Mouse (Mus musculus): ENCODE results near the gene Hist1h4c. TPM values are rescaled to one million over a fixed set of nuclear protein-coding genes. Genes with fewer than 3 reads are reported as not detected.
"Not testable (repeated sequence)": the region's sequence is repeated elsewhere in the genome, so short reads cannot be mapped to it uniquely, and the experiment has no call there.

Hist1h4c gene
- polyA plus RNA-seq, 1 experiment from 2014 or later = 4.8 TPM

DNA sequence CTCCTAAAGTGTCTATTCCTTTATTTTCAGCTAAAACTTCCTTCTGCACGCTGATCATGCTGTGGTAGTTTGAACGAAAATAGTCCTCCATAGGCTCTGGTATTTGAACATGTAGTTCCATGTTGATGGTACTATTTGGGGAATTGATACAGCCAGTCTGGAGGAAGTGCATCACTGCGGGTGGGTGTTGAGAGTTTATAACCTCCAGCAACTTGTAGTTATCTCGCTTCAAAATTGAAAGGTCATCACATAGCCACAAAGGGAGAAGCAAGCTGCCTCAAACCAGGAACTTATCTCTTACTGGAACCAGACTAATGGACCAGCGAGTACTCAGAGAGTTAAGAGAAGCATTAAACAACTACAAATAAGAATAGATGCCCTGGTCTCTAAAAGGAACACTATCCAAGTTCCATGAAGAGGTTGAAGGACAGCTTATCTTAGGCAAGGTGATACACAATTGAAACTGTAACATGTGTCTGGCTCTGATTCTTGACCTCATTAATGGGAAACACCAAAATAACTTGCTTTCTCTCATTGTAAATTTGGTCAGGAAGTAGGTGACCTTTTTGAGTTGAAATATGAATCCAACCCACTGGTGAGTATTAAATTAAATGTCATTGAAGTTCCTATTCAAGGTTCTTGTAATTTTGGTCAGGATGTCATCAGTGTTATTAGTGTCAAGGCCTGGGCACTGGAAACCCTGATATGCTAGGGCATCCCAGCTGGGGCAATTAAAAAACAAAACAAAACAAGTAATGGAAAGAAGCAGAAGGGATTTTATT is 18.2 kb upstream of the Hist1h4c start:
- Histone ChIP-seq H3K4me3 (replicated peaks; ENCODE audit: low read length) (no peak overlapping the region), H3K9ac (ENCODE audit: low read length) (no peak overlapping the region), H3K4me2 (ENCODE audit: low read depth, low read length) (no peak overlapping the region), H3K4me1 (ENCODE audit: control insufficient read depth, insufficient read depth, low read length) (no peaks in the 10 kb centered on the region), H3K27ac (ENCODE audit: low read length) (no peak overlapping the region), H3K36me3 (ENCODE audit: control insufficient read depth, insufficient read depth, low read length) (no peaks in the 10 kb centered on the region), H3K9me3 (replicated peaks; ENCODE audit: control insufficient read depth, low read length) (no peaks in the 10 kb centered on the region), H3K27me3 (ENCODE audit: control insufficient read depth, insufficient read depth, low read length) (no peaks in the 10 kb centered on the region)
- WGBS = 78% methylated on average over 5 of the region's 5 CpGs
- no peak for ATAC-seq (ENCODE audit: insufficient read depth, low FRiP score)

DNA sequence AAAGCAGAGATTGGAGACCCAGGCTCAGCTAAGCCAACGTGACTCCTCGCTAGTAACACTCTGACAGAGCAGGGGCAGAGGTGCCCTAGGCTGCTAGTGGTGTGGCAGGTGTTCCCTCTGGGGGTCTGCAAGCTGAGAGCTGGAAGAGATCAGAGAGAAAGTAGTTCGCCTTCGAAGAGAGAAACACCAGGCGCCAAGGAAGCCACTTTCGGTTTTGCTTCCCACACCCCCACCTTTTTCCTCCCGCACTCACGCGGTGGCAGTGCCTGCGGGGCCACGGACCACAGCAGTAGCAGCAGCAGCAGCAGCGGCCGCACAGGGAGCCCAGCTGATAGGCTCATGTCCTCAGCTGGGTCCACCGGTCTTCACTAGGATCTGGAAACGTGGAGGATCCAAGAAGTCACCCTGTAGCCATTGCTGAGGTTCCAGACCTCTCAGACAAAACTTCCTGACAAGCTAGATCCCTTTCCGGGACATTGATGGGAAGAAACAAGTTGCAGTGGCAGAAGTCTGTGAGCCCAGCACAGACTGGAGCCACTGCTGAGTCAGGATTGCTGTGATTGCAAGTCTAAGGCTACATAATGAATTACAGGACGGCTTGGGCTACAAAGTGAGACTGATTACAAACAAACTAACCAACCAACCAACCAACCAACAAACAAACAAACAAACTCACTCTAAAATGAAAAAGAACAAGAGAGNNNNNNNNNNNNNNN is 12.3 kb upstream of the Hist1h4c start, which contains the start of gene Hfe:
Gene Hfe, minus strand, starts transcription at position 481 of the 716 bp plus-strand sequence.
- ATAC-seq (ENCODE audit: insufficient read depth, low FRiP score) = peak; percentile 56
- WGBS = 2% methylated on average over 17 of the region's 17 CpGs
- no peak within 1 kb of the TSS; the same call in 1 of the 2 replicates for H3K27ac ChIP-seq (ENCODE audit: low read length)

DNA sequence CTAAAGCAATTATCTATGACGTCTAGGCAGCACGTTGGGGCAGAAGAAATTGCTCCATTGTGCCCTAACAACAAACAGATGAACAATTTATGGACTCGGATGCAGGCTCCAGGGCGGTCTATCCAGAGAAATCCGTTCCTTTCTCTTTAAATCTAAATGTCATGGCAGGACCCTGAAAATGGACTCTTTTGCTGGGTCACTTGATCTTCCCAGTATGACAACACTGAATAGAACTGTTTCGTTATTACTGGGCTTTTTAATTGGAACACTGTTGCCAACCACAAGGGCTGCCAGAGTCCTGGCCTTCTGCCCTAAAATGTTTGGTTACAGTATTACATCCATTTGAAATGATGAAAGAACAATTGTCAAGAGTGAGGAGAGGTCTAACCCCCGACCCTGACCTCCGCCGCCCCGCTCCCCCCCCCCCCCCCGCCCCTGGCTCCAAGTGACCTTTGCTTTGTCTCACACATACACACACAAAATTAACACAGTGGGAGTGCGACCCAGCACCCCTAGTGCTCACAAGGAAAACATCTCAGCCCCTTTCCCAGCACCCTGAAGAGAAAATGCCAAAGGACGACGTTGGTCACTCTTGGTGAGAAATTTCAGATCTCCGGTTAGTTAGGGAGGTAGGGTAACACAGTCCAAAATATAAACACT is 11.6 kb upstream of the Hist1h4c start:
- no peak overlapping the region for H3K27ac ChIP-seq (ENCODE audit: low read length)
- H3K4me2 ChIP-seq (ENCODE audit: low read depth, low read length) = peak overlapping the region; percentile 88
- peaks cover 6% of the 10 kb centered on the region for H3K4me1 ChIP-seq (ENCODE audit: control insufficient read depth, insufficient read depth, low read length)
- ATAC-seq (ENCODE audit: insufficient read depth, low FRiP score) = no peak
- H3K9me3 ChIP-seq (replicated peaks; ENCODE audit: control insufficient read depth, low read length) = no peaks in the 10 kb centered on the region
- peak overlapping the region; percentile 53 for H3K4me3 ChIP-seq (replicated peaks; ENCODE audit: low read length)
- no peaks in the 10 kb centered on the region for H3K27me3 ChIP-seq (ENCODE audit: control insufficient read depth, insufficient read depth, low read length)
- WGBS = 29% methylated on average over 15 of the region's 15 CpGs
- H3K36me3 ChIP-seq (ENCODE audit: control insufficient read depth, insufficient read depth, low read length) = no peaks in the 10 kb centered on the region
- peak overlapping the region; percentile 82 for H3K9ac ChIP-seq (ENCODE audit: low read length)

More for the DNA sequence above, 12.3 kb upstream of the Hist1h4c start, which contains the start of gene Hfe:
- H3K4me2 ChIP-seq (ENCODE audit: low read depth, low read length) = peak within 1 kb of the TSS; percentile 88
- H3K4me3 ChIP-seq (replicated peaks; ENCODE audit: low read length) = peak within 1 kb of the TSS; percentile 53
- H3K9me3 ChIP-seq (replicated peaks; ENCODE audit: control insufficient read depth, low read length) = no peaks in the 10 kb centered on the region
- no peaks in the 10 kb centered on the region for H3K27me3 ChIP-seq (ENCODE audit: control insufficient read depth, insufficient read depth, low read length)
- H3K4me1 ChIP-seq (ENCODE audit: control insufficient read depth, insufficient read depth, low read length) = peaks cover 6% of the 10 kb centered on the region
- no peaks in the 10 kb centered on the region for H3K36me3 ChIP-seq (ENCODE audit: control insufficient read depth, insufficient read depth, low read length)
- peak within 1 kb of the TSS; percentile 82 for H3K9ac ChIP-seq (ENCODE audit: low read length)

DNA sequence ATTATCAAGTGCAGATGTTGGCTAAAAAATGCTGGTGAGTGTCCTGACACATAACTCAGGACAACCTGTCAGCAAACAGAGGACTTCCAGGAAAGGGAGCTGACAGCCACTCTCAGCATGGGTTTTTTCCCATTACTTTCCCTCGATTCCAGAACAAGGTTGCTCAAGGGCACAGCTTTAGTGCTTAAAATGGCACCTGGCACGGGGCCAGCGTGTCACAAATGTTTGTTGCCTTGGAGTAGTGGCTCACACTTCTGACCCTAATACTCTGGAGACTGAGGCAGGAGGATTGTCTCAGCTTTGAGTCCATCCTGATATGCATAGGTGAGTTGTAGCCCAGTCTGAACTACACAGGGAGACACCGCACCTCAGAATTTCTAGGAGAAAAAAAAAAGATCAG is 10.4 kb upstream of the Hist1h4c start:
- no peak for ATAC-seq (ENCODE audit: insufficient read depth, low FRiP score)
- WGBS = 67% methylated on average over 4 of the region's 4 CpGs

DNA sequence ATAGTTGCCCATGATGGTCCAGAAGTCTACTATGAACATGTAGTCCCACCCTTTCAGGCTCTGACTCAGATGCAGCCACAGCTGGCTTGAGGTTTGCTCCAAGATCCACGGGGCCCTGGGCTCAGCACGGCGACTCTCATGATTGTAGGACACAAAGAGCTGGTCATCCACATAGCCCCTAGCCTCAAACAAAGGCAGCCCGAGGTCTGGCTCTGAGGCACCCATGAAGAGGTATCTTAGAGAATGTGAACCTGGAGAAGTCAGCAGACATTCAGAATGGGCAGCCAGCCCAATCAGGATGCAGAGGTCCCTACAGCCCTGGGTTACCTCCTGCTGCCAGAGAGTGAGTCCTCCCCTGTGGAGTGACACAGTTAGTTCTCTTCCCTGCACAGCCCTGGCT is 9.8 kb upstream of the Hist1h4c start:
- Histone ChIP-seq H3K4me1 (ENCODE audit: control insufficient read depth, insufficient read depth, low read length) (peaks cover 6% of the 10 kb centered on the region), H3K4me2 (ENCODE audit: low read depth, low read length) (no peak overlapping the region), H3K9me3 (replicated peaks; ENCODE audit: control insufficient read depth, low read length) (no peaks in the 10 kb centered on the region), H3K9ac (ENCODE audit: low read length) (no peak overlapping the region), H3K27ac (ENCODE audit: low read length) (no peak overlapping the region), H3K27me3 (ENCODE audit: control insufficient read depth, insufficient read depth, low read length) (no peaks in the 10 kb centered on the region), H3K36me3 (ENCODE audit: control insufficient read depth, insufficient read depth, low read length) (no peaks in the 10 kb centered on the region), H3K4me3 (replicated peaks; ENCODE audit: low read length) (no peak overlapping the region)
- ATAC-seq (ENCODE audit: insufficient read depth, low FRiP score) = no peak
- 78% methylated on average over 4 of the region's 4 CpGs for WGBS

More for the DNA sequence above, 10.4 kb upstream of the Hist1h4c start:
- no peak overlapping the region for H3K27ac ChIP-seq (ENCODE audit: low read length)
- no peak overlapping the region for H3K4me2 ChIP-seq (ENCODE audit: low read depth, low read length)
- H3K27me3 ChIP-seq (ENCODE audit: control insufficient read depth, insufficient read depth, low read length) = no peaks in the 10 kb centered on the region
- peaks cover 6% of the 10 kb centered on the region for H3K4me1 ChIP-seq (ENCODE audit: control insufficient read depth, insufficient read depth, low read length)
- no peaks in the 10 kb centered on the region for H3K36me3 ChIP-seq (ENCODE audit: control insufficient read depth, insufficient read depth, low read length)
- H3K9ac ChIP-seq (ENCODE audit: low read length) = no peak overlapping the region
- H3K4me3 ChIP-seq (replicated peaks; ENCODE audit: low read length) = no peak overlapping the region
- H3K9me3 ChIP-seq (replicated peaks; ENCODE audit: control insufficient read depth, low read length) = no peaks in the 10 kb centered on the region

DNA sequence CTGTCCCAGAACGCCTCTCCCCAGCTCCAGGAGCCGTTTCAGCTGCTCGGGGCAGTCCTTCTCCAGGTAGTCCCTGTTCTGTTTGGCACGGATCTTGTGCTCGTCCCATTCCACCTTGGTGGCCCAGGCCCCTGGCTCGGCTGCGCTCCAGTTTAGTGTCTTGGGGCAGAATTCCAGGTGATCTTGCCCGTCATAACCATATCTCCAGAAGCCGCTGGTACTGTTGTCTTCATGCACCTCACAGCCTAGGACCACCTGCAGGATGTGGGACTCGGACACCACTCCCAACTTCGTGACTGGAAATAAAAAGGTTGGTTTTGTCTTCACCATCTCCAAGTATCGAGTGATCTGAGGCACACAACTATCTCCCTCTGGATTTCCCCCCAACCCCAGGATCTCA is 8.5 kb upstream of the Hist1h4c start:
- Histone ChIP-seq H3K4me1 (ENCODE audit: control insufficient read depth, insufficient read depth, low read length) (peaks cover 6% of the 10 kb centered on the region), H3K9me3 (replicated peaks; ENCODE audit: control insufficient read depth, low read length) (no peaks in the 10 kb centered on the region), H3K36me3 (ENCODE audit: control insufficient read depth, insufficient read depth, low read length) (no peaks in the 10 kb centered on the region), H3K27ac (ENCODE audit: low read length) (no peak overlapping the region), H3K9ac (ENCODE audit: low read length) (no peak overlapping the region), H3K4me3 (replicated peaks; ENCODE audit: low read length) (no peak overlapping the region), H3K4me2 (ENCODE audit: low read depth, low read length) (no peak overlapping the region), H3K27me3 (ENCODE audit: control insufficient read depth, insufficient read depth, low read length) (no peaks in the 10 kb centered on the region)
- WGBS = 93% methylated on average over 12 of the region's 12 CpGs
- no peak for ATAC-seq (ENCODE audit: insufficient read depth, low FRiP score)

DNA sequence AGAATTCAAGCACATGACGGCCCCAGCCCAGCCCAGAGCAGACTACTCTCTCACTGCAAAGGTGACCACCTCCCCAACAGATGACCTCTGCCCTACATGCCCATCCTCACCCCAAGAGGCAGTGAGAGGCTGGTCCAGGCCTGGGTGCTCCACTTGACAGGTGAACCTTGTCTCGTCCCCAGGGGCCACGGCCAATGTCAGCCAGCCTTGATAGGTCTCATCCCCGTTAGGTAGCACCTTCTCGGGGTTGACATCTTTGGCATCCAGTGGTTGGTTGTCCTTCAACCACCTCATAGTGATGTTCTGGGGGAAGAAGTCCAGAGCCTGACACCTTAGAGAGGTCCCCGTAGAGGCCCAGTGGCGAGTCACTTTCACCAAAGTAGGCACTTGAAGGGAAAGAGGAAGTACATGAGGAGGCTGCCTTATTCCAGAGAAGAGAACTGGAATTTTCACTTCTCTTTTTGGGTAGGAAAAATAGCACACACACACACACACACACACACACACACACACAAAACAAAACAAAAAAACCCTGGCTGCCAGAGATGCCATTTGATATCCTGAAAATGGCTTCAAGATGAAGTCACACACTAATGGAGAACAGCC is 7.6 kb upstream of the Hist1h4c start:
- Histone ChIP-seq H3K4me3 (replicated peaks; ENCODE audit: low read length) (no peak overlapping the region), H3K27ac (ENCODE audit: low read length) (no peak overlapping the region), H3K9me3 (replicated peaks; ENCODE audit: control insufficient read depth, low read length) (no peaks in the 10 kb centered on the region), H3K4me1 (ENCODE audit: control insufficient read depth, insufficient read depth, low read length) (peaks cover 9% of the 10 kb centered on the region), H3K4me2 (ENCODE audit: low read depth, low read length) (no peak overlapping the region), H3K9ac (ENCODE audit: low read length) (no peak overlapping the region), H3K27me3 (ENCODE audit: control insufficient read depth, insufficient read depth, low read length) (no peaks in the 10 kb centered on the region), H3K36me3 (ENCODE audit: control insufficient read depth, insufficient read depth, low read length) (no peaks in the 10 kb centered on the region)
- ATAC-seq (ENCODE audit: insufficient read depth, low FRiP score) = no peak
- 93% methylated on average over 7 of the region's 7 CpGs for WGBS

DNA sequence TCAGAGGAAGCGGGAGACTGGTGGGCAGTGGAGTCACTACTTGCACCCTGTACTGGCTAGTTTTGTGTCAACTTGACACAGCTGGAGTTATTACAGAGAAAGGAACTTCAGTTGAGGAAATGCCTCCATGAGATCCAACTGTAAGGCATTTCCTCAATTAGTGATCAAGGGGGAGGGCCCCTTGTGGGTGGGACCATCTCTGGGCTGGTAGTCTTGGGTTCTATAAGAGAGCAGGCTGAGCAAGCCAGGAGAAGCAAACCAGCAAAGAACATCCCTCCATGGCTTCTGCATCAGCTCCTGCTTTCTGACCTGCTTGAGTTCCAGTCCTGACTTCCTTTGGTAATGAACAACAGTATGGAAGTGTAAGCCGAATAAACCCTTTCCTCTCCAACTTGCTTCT is 4.5 kb upstream of the Hist1h4c start:
- 74% methylated on average over 2 of the region's 2 CpGs for WGBS
- H3K36me3 ChIP-seq (ENCODE audit: control insufficient read depth, insufficient read depth, low read length); H3K27ac ChIP-seq (ENCODE audit: low read length); H3K9ac ChIP-seq (ENCODE audit: low read length); H3K4me3 ChIP-seq (replicated peaks; ENCODE audit: low read length); ATAC-seq (ENCODE audit: insufficient read depth, low FRiP score); H3K9me3 ChIP-seq (replicated peaks; ENCODE audit: control insufficient read depth, low read length); H3K4me1 ChIP-seq (ENCODE audit: control insufficient read depth, insufficient read depth, low read length); H3K27me3 ChIP-seq (ENCODE audit: control insufficient read depth, insufficient read depth, low read length); H3K4me2 ChIP-seq (ENCODE audit: low read depth, low read length): not testable (repeated sequence)
